Mouse (Mus musculus) G1E (cell line): ENCODE results near the gene Cav2.

Source experiments
- CTCF ChIP-seq: IDR thresholded peaks from 2 replicates; pipeline ENCODE4 v1.5.1; 2012; ENCODE audit warnings: low read depth, low read length, inconsistent platforms, mixed read lengths
- GATA1 ChIP-seq: IDR thresholded peaks from 2 replicates; pipeline ENCODE4 v1.6.1; 2012; ENCODE audit warnings: borderline replicate concordance, low read length, inconsistent platforms, mixed read lengths
- POLR2AphosphoS5 ChIP-seq: IDR thresholded peaks from 2 replicates; pipeline ENCODE4 v1.6.1; 2012; ENCODE audit warnings: low read depth, low read length, inconsistent platforms; ENCODE audit not compliant: insufficient replicate concordance
- TAL1 ChIP-seq: conservative IDR thresholded peaks from 2 replicates; pipeline ENCODE4 v1.6.1; 2012; ENCODE audit warnings: low read depth, low read length, inconsistent platforms, mixed read lengths

- no peak for TF ChIP-seq CTCF
- TF ChIP-seq GATA1 = no peak
- no peak for TF ChIP-seq TAL1
- TF ChIP-seq POLR2AphosphoS5 = no peak
These were observed 29.0 kb upstream of the Cav2 start for GRCm38 (mm10) chr6:17251958-17252357.
